Mouse (Mus musculus) heart, postnatal 25 days (tissue): ENCODE results near the gene Guca2b. TPM values are rescaled to one million over a fixed set of nuclear protein-coding genes. Genes with fewer than 3 reads are reported as not detected.

ENCODE experiments used
- DNase-seq: peaks from one replicate; pipeline ENCODE4 v3.0.0; 2022; ENCODE audit warnings: low spot score
- intact Hi-C: fragments of 180-260 bp; cut with DNase I; formaldehyde crosslinking; loops from one replicate; pipeline ENCODE4 v1.15.1; 2025
- total RNA-seq, 2 experiments: library from RNA; stranded (reverse); gene quantifications; 2 replicates each; pipeline ENCODE4 v1.2.3; 2021

Gene Guca2b
- not detected for total RNA-seq

DNA sequence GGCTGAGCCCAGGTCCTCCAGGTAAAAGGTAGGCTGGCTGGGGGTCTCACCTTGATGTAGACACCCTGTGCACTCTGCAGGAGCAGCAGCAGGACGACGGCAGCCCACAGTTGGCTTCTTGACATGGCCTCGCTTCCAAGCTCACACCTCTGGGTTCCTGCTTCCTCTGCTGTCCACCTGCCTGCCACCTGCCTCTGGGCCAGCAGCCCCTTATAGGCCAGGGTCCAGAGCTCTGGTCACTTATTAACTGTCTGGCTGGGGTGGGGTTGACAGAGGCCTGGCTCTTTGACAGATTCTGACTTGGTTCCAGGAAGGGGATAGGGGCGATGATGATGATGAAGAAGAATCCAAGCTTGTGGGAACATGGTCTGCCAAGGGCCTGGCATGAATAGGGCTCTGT, at the start of gene Guca2b:
Gene Guca2b, minus strand, starts transcription at position 224 of the 400 bp plus-strand sequence.
- intact Hi-C loops, result no loop called here
- no peak for DNase-seq

DNA sequence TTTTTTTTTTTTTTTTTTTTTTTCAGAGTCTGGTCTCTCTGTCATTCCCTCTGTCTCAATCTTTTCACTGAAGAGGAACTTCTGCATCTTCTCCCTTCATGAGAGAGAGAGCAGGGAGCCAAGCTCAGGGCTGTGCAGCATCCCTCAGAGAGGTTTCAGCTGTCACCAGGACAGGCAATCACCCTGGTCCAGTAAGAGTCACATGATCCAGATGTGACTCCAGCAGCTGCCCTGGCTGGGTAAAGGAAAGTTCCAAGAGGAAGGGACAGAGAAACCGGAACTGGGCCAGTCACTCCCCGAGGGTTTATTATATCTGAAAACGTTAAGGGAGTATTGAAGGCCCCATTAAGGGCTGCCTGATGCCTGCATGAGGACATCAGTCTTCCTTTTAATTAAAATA, 49.0 kb upstream of the Guca2b start:
- peak; percentile 49 for DNase-seq
- intact Hi-C loops, result no loop called here

DNA sequence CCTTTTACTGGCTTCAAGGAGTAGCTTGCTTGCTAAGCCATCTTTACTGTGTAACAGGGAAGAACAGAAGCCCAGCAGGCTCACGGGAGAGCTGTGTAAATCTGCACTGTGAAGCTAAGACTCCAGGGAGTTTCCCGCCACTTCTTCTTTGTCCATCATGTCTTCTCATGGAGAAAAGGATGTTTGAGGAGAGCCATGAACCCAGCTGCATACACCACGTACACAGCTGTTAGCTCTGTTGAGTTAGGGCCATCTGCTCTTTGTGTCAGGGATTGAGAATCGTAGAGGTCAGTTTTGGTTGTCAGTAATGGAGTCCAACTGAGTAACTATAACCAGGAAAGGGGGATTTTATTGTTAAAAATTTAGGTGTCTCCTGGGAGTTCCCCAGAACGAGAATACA, 48.6 kb upstream of the Guca2b start:
- no peak for DNase-seq
- intact Hi-C loops, result no loop called here

DNA sequence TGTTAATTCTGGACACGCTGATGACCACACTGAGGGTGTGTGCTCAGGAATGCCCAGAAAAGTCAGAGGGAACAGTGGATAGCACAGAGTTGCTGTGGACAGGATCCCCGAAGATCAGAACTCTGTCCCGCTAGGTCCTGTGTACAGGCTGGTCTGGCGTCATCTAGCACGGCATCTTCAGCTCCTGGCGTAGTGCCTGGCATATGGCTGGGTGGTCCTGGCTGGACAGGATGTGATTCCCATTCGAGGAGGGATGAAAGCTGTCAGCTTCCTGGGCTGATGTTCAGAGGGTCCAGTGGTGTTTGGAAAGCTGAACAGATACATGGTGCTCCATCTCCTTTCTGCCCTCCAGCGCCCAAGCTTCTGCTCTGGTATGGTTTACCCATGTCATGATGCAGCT, 45.2 kb upstream of the Guca2b start:
- DNase-seq, result no peak
- intact Hi-C loops, result no loop called here

DNA sequence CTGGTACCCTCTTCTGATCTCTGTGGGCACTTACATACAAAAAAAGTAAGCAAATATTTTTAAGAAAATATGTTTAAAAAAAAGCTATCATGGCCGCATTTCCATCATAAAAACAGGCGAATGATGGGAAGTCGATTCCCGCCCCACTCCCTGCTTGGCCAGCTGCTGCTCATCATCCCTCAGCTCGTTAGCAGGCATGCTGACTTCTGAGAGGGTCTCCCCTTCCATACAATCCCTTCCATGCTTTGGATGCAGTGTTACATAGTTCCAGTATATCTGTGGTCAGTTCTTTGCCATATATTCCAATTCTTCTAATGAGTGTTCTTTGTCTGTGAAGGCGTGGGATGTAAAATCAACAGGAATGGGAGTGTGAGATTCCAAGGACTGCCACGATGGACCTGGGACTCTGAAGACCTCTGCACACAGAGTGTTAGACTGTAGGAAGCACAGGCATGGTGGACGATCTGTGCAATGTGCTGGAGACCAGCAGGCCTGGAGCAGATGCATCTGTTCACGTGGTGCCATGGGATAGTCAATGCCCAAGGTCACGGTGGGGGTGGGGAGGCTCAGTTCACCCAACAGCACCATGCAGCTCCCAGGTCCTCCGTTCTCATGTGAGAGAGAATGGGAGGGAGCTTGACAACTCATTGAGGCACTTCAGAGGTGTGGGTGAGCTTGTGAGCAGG, 42.7 kb upstream of the Guca2b start:
- DNase-seq, result no peak
- intact Hi-C loops, result no loop called here

DNA sequence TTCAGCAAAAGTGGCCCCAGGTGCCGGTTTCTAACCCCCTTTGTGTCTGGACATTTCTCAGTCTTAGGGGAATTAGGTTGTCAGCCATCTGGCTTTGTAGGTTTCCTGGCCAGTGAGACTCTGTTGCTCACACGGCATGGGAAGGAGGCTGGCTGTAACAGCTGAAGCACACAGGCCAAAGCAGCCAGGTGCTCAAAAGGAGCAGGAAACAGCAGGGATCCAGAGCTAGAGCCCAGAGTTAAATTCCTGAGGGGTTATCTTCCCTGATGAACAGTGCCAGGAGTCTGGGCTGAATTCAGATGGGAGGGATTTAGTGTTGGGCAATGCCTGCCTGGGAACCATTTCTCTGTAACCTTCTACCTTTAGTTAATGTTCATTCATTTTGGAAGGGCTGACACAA, 39.6 kb upstream of the Guca2b start:
- DNase-seq, result no peak
- intact Hi-C loops, result no loop called here

DNA sequence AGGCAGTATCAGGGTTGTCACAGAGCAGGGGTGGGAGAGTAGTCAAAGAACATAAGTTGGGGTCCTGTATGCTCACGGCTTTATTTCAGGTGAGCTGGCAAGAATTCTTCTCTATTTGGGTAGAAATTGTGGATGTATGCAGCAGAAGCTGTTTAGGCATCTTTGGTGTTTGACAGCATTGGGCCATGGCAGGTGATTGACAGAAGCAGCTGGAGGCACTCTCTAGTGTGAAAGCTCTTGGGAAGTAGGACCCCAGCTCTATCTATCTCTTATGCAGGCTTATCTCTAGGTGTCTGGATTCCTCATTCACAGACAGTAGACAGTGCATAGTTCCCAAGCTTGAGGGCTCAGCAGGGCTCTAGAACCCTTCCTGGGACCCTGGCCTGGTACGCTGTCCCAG, 27.0 kb upstream of the Guca2b start:
- intact Hi-C loops, result no loop called here
- DNase-seq, result no peak

DNA sequence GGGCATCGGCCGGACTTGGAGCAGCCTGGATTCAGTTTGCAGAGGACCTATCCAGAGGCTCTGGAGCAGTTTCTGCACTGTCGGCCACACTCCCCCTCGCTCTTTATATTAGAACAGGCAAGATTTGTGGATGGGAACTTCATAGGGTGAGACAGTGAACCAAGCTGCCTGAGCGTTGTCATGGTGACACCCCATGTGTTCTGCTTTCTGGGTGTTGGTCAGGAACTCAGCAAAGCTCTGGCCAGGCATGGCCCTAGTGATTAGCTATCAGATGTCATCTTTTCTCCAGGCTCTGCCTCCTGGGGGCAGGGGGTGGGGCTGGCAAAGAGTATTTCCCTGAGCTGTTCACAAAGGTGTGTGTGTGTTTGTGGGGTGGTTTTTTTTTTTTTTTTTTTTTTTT, 23.8 kb upstream of the Guca2b start:
- DNase-seq, result no peak
- intact Hi-C loops, result no loop called here

DNA sequence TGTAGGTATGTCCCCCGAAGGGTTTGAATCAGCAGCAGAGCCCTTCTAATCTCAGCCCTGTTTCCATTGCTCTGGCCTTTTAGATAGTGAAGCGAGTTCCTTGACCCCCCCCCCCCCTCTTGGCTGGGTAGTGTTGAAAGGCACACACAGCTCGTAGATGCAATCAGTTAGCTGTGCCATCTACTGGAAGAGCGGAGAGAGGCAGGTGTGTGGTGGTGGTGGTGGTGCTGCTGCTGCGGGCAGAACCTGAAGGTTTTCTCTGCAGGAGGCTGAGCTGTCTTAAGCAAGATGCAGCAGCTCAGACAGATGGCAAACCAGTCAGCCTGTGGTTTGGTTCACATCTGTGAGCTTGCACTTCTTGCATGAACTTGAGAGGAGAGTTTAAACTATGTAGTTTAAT, 13.9 kb upstream of the Guca2b start:
- DNase-seq, result no peak
- intact Hi-C loops, result no loop called here

DNA sequence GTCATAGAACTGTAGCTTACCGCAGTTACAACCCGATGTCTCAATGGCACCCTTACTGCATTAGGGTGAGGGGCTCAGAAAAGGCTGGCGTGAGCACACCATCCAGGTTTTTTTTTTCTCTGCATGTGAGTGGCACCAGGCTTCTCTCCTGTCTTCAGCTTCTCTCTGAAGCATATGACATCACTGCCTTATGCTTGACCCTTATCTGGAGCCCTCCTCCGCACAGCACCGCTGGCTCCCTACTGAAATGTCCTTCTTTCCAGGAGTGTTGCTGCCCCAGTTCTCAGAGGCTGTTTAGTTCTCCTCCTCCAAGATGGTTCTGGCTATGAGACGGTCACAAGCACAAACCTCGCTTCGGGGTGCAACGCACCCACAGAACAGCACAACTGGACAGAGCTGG, 12.4 kb upstream of the Guca2b start:
- intact Hi-C loops, result no loop called here

DNA sequence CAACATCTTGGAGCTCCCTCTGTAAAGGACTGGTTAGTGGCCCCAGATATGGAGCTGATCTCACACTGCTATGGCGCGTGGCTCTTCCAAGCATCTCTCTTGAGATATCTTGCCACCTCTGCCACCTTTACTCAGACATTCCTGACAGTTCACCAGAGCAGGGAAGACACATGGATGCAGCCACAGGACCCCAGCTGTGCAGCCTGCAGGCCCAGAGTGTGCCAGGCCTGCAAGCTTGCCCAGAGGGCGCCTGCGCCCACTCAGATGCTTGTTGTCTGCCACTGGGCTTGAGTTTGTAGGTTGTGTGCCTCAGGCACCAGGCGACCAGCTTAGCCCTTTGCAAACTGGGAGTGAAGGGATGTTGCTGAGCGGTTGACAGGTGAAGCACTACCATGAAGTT, 12.0 kb upstream of the Guca2b start:
- intact Hi-C loops, result no loop called here
- DNase-seq, result no peak

More for the DNA sequence above, 12.4 kb upstream of the Guca2b start:
- DNase-seq, result no peak

DNA sequence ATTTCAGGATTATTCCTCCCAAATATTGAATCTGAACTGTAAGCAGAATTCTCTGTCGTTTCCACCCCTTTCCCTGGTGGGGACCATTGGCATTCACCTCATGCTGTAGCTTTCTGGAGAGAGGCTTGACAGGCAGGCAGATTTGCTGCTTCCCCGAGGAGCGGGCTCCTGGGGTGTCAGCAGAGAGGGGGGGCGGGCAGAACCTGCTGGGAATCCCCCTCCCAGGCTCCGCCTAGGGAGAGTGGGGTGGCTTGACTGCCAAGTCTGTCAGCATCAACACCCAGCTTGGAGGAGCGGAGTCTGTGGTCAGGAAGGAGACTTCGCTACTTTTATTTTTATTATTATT, 11.4 kb upstream of the Guca2b start:
- intact Hi-C loops, result no loop called here
- DNase-seq, result no peak

DNA sequence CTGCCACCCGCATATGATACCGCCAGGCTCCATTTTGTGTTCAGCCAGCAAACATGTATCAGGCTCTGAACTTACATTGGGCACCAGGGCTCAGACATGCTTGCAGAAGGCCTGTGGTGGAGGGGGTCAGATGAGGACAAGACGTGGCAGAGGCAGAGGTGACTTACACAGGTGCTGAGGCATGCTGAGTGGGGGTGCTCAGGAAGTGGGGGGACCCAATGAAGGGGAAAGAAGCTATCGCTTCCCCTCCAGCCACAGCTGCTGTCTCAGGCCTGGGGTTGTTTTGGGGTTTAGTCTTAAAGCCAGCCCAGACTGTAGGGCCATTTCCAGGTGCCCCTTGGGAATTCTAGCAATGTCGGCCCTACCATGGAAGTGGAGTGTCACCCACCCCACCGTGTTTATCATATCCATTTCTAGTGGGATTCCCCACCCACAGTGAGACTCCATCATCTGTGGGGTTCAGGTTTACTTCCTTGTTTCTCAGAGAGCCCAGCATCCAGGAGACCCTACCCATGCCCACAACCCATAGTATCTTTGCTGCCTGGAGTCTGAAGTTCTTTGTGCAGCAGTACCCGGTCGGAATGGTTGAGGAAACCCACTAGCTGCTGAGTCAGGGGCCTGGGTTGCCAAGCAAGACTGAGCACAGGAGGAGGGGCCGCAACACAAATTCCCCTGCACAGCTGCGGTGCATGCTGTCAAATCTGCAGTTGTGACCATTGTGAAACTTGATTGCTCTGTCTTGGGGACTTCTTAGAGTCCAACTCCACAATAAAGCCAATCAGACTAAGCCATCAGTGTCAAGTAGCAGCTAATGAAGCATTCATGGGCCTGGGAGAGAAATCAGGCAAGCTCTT, 10.8 kb upstream of the Guca2b start:
- DNase-seq, result no peak
- intact Hi-C loops, result loop anchor here (5.0 kb wide), 1 partner anchor 422 kb away; no protein-coding TSS in a partner anchor

DNA sequence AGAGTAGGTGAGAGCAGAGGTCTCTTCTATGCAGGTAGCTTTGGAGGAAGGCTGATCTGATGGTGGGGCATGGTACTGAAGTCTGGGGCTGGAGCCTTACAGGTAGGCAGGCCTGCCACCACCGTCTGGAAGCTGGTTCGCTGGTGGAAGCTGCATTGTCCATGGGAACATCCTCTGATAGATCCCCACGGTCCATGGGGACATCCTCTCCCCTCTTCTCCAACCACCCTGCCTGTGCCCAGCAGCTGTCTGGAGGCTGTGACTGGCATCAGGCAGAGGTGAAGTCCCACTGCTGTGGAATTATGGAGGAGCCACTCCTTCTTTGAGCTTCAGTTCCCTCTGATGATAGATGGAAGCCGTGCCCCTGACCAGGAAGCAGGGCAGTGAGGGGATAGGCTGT, 9.8 kb upstream of the Guca2b start:
- intact Hi-C loops, result loop anchor here (5.0 kb wide), 1 partner anchor 421 kb away; no protein-coding TSS in a partner anchor
- DNase-seq, result no peak

DNA sequence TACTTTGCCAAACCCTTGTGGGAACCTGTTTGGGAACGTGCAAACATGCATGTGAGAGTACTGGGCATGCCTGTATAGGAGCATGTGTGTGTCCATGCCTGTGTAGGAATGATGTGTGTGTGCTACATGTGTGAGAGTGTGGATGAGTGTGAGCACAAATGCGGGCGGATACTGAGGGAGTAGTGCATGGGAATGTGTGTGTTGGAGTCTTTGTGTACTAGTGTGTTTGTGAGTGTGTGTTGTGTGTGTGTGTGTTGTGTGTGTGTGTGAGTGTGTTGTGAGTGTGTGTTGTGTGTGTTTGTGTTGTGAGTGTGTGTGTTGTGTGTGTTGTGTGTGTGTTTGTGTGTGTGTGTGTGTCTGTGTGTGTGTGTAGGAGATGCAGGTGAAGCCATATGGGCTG, 9.4 kb upstream of the Guca2b start:
- intact Hi-C loops, result loop anchor here (5.0 kb wide), 1 partner anchor 421 kb away; no protein-coding TSS in a partner anchor
- DNase-seq, result no peak

DNA sequence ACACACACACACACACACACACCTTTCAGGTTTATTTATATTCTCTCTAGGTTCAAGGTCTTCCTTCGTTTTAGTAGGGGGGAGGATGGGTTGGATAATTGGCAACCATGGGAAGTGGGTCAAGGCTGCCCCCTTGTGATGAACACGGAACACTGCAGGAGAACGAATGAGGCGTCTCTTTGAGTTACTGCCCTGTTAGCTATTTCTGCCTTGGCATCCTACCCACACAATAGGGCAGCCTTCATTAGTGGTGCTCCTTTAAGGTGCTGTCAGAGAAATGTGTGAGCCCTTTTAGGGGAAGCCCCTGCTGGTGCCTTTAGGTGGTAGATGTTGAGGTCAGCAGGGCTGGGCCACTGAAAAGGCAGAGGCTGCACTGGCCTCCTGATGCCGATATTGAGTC, 8.7 kb upstream of the Guca2b start:
- no peak for DNase-seq

DNA sequence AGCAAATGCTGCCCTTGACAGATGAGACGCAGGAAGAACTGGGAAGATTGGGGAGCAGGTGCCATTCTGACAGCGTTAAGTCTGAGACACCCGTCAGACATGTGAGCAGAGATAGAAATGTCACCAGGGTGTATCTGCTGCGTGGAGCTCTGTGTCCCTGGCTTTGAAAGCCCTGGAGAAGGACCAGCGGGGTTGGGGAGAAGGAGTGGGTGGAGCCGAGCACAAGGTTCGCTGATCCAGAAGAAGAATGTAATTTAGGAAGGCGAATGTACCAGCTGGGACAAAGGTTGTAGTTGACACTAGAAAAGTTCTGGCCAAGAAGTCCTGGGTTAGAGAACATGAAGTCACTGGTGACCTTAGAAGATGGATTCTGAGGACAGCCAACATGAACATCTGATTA, 7.4 kb upstream of the Guca2b start:
- DNase-seq, result no peak
- intact Hi-C loops, result loop anchor here (2.0 to 5.0 kb wide), 2 partner anchors 35 to 419 kb away; no protein-coding TSS in a partner anchor

More for the DNA sequence above, 8.7 kb upstream of the Guca2b start:
- intact Hi-C loops, result loop anchor here (2.0 to 5.0 kb wide), 2 partner anchors 37 to 420 kb away; no protein-coding TSS in a partner anchor

DNA sequence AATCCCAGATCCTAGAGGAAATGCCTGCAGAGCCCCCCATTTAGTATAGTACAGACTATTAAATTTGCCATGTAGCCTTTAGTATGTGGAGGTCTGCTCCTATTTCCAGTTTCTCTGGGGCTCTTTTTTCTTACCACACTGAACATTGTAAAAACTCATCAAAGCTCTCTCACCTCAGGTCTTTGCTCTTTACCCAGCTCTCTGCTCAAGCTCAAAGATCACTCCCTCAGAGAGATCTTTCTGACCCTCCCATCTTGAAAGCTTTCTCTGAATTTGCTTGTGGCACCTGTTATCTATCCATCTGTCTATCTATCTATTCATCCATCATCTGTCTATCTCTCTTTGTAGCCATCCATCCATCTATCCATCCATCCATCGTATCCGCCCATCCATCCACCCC, 6.4 kb upstream of the Guca2b start:
- intact Hi-C loops, result loop anchor here (5.0 kb wide), 1 partner anchor 418 kb away; no protein-coding TSS in a partner anchor
- no peak for DNase-seq

DNA sequence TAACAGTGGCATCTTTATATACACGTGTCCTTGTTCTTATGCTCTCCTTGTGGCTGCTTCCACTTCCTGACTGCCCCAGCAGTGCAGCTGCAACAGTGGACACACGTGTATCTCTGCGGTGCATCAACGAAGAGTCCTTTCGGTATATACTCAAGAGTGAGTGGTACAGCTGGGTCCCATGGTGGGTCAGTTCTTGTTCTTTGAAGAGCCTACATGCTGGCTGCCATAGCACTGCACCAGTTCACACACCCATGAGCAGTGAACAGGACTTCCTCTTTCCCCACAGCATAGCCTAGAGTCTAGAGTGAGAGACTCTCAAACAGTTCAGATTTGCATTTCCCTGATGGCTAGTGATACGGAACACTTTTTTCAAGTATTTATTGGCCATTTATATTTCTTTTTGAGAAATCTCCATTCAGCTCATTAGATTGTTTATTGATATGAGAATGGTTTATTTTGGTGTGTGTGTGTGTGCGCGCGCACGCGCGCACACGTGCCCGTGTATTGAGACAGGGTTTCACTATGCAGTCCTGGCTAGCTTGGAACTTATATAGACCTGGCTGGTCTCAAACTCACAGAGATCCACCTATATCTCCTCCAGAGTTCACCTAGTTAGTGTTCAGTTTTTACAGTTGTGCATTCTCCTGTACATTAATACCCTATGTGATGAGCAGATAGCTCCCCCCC, 4.8 kb upstream of the Guca2b start:
- intact Hi-C loops, result no loop called here
- DNase-seq, result no peak

DNA sequence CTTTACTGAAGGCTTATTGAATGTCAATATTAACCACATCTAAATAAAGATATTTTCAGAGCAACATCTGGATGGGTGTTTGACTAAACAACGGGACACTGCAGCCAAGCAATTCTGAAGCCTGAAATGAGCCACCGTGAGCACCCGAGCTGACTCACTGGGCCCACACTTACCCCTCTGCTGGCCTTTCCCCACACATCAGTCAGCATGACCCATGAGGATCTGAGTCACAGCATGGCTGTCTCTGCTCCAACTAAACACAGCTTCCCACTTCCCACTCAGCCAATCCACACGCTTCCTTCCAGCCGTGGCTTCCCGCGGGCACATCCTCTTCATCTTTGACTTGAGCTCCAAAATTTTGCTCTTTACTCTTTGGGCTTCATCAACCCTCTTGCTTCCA, 4.2 kb upstream of the Guca2b start:
- intact Hi-C loops, result no loop called here
- no peak for DNase-seq

DNA sequence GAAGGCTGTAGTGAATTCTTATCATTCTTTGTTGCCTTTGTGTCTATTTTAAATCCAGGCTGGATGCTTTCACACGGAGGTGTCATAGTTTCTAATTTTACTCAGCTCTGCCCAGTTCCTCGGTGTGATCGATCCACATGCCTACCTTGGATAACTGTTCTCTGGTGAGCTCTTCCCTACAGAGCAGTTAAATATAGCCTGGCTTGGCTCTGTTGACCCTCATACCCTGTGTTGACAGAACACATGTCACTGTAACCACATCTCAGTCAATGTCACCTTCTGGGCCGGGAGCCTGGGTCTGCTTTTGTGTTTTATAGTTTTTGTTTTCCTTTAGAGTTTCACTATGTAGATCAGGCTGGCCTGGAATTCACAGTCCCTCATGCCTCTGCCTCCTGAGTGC, 3.4 kb upstream of the Guca2b start:
- intact Hi-C loops, result no loop called here
- DNase-seq, result no peak
